Mouse (Mus musculus): ENCODE measurements around the gene Ifna5. TPM values are rescaled to one million over a fixed set of nuclear protein-coding genes. Genes with fewer than 3 reads are reported as not detected.

The Ifna5 gene
- polyA plus RNA-seq, 1 experiment from 2014 or later: not detected

DNA sequence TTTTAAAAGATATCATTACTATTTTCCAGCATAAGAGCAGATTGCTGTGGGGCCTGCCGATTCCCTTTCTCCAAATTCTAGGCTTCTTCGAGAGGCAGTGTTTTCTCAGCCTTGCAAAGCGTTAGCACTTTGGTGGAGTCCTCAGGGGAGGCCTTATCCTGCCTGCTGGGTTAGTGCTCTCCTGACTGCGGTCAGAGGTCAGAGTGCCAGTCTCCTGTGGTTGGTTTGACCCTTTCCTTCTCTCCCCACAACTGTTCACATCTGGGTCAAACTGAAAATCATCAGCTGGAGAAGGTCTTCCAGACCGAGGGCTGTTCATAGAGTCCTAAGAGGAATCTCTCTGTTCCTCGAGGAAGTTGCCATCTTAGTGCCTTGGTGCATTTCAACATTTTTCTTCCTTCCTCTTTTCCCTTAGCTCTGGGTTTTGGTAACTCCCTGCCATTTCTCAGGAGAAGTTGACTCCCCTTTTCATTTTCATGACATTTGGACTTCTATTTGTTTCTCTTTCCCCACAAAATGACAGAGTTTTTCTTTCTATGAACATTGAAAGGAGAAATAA is 29.8 kb downstream of the Ifna5 start:
- H3K9ac ChIP-seq: no peak overlapping the region
- no peaks in the 10 kb centered on the region for H3K9me3 ChIP-seq
- H3K27ac ChIP-seq (replicated peaks): no peak overlapping the region
- H3K4me1 ChIP-seq: peaks cover 8% of the 10 kb centered on the region
- no peak for ATAC-seq (ENCODE audit: extremely low read depth, insufficient number of reproducible peaks, low FRiP score, low TSS enrichment)
- no peaks in the 10 kb centered on the region for H3K36me3 ChIP-seq
- 40% methylated on average over 6 of the region's 6 CpGs for WGBS
- no peak overlapping the region for H3K4me2 ChIP-seq
- no peak overlapping the region for H3K4me3 ChIP-seq
- H3K27me3 ChIP-seq (replicated peaks): peaks cover 44% of the 10 kb centered on the region

DNA sequence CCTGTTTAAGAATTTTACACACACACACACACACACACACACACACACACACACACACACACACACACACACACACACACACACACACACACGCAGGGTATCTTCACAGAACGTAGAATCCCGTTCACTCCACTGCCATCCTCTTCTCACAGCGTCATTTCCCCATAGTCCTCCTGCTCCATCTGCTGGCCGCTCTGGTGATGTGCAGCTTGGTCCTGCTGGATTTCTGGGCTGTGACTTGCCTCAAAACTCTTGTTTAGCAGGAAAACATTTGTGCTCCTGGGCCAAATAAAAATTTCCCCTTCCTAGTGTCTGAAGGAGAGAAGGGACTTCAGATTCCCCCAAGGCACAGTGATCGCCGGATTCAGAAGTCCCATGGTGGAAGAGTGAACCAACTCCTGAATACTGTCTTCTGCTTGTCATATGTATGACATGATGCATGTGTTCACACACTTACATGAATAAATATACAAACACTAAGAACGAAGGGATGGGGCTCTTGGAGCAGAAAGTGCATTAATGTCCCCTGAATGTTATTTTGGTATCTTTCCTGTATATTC is 32.1 kb downstream of the Ifna5 start:
- Histone ChIP-seq H3K27me3 (replicated peaks) (peaks cover 44% of the 10 kb centered on the region), H3K4me2 (peak overlapping the region; percentile 97), H3K9ac (peak overlapping the region; percentile 82), H3K36me3 (no peaks in the 10 kb centered on the region), H3K4me1 (peaks cover 8% of the 10 kb centered on the region), H3K9me3 (no peaks in the 10 kb centered on the region), H3K27ac (replicated peaks) (peak overlapping the region; percentile 54), H3K4me3 (peak overlapping the region; percentile 69)
- ATAC-seq (ENCODE audit: extremely low read depth, insufficient number of reproducible peaks, low FRiP score, low TSS enrichment): no peak
- WGBS: under 1% methylated on average over 8 of the region's 8 CpGs

DNA sequence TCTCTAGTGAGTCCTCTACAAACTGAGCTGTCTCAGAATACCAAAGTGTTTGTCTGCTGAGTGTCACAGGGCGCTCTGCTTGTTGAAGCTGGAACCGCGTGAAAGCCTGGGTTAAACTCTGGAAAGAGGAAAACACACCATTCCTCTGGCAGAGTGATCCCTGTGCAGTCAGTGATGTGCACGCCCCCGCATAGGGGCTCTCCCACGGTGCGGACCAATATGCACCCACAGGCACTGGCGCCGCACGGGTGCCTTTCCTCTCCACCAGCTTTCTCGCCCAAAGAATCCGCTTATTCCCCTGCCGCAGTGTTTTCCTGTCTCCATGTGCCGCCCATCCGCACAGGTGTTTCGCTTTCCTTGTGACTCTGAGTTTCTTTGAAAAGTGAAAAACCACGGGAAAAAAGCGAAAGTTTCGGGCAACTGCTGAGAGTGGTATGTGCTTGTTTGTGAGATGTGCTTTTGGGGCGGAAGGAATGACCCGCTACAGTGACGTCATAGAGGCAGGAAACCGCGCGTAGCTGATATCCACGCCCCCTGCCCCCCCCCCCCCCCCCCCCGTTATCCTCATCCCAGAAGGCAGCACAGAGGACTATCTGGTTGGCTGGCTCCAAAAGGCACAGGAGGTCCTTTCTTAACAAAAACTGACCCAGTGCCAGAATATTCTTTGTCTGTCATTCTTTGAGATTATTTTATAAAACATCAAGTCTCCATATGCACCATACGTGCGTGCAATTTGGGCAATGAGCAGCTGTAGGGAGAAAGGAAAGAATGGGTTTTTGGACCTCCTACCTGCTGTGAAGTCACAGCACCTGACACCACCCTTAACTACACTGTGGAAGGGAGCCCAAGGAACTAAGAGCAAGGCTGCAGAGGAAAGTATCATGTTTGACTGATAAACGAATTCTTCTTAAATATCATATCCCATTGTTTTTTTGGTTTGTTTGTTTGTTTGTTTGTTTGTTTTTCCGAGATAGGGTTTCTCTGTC is 32.9 kb downstream of the Ifna5 start:
- ATAC-seq (ENCODE audit: extremely low read depth, insufficient number of reproducible peaks, low FRiP score, low TSS enrichment): no peak

DNA sequence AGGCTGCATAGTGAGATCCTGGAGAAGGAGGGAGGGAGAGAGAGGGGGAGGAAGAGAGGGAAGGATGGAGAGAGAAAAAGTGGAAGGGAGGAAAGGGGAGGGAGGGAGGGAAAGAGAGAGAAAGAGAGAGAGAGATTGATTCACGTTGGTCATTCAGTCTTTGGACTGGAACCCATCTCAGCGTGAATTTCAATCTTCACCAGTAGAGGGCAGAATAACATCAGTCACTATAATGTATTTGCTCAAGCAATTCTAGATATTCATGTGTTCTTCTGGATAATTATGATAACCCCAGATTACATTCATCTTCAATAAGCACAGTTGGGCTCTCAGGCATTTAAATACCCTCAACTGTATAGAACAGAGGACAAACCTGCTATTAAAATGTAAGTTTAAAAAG is 37.4 kb downstream of the Ifna5 start:
- Histone ChIP-seq H3K36me3 (no peaks in the 10 kb centered on the region), H3K4me2 (no peak overlapping the region), H3K9ac (no peak overlapping the region), H3K27me3 (replicated peaks) (peaks cover 8% of the 10 kb centered on the region), H3K4me3 (no peak overlapping the region), H3K9me3 (no peaks in the 10 kb centered on the region), H3K4me1 (peaks cover 5% of the 10 kb centered on the region), H3K27ac (replicated peaks) (no peak overlapping the region)
- WGBS: 0% methylated on average over 2 of the region's 2 CpGs
- ATAC-seq (ENCODE audit: extremely low read depth, insufficient number of reproducible peaks, low FRiP score, low TSS enrichment): no peak

More for the DNA sequence above, 32.9 kb downstream of the Ifna5 start:
- Histone ChIP-seq H3K9ac (peak overlapping the region; percentile 82), H3K27ac (replicated peaks) (peak overlapping the region; percentile 54), H3K9me3 (no peaks in the 10 kb centered on the region), H3K4me2 (peak overlapping the region; percentile 97), H3K4me1 (peaks cover 8% of the 10 kb centered on the region), H3K27me3 (replicated peaks) (peaks cover 36% of the 10 kb centered on the region), H3K36me3 (no peaks in the 10 kb centered on the region), H3K4me3 (peak overlapping the region; percentile 69)
- WGBS: 7% methylated on average over 31 of the region's 31 CpGs

DNA sequence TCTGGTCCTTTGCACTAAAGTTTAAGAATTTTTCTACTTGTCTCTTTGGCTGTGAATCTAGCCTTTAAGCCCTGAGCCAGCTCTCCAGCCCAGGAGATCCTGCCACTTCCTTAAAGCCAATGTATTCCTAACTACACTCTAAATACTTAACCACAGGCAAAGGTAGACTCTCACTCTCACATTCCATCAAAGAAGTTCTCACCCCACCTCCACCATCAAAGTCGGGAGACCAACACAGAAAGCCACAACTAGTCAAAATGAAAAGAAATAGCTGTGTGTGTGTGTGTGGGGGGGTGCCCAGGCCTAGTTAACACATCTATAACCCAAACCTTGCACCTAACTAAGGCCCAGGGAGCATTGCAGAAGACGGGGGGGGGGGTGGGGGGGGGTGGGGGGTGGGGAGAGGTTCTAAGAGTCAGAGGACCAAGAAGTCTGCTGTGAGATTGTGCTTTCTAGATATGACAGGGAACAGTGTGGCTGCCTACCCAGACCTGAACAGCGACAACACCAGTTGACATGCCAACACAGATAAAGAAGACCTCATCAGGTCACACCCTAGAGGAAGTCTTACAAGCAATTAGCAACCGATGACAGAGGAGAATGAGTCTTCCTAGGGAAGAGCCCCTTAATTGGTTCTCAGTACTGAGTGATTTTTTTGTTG is 40.2 kb downstream of the Ifna5 start:
- no peak overlapping the region for H3K9ac ChIP-seq
- H3K27ac ChIP-seq (replicated peaks): no peak overlapping the region
- H3K27me3 ChIP-seq (replicated peaks): peaks cover 8% of the 10 kb centered on the region
- no peaks in the 10 kb centered on the region for H3K4me1 ChIP-seq
- H3K36me3 ChIP-seq: no peaks in the 10 kb centered on the region
- no peak overlapping the region for H3K4me3 ChIP-seq
- H3K4me2 ChIP-seq: no peak overlapping the region
- no peak for ATAC-seq (ENCODE audit: extremely low read depth, insufficient number of reproducible peaks, low FRiP score, low TSS enrichment)
- H3K9me3 ChIP-seq: no peaks in the 10 kb centered on the region
- 31% methylated on average over 4 of the region's 4 CpGs for WGBS

DNA sequence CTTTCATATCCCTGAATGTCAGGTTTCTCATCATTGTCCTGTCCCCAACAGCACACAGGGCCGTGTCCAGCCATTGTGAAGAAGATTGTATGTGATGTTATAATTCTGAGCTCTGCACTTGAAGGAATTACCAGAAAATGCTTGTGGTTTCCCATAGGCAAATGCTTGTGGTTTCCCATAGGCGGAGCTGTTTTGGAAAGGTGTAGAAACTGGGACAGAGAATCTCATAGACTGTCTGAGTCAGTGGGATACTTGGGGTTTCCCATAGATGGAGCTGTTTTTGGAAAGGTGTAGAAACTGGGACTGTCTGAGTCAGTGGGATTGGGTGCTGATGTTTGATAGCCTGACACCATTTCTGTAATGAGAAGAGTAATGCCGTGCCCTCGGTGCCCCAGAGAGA is 41.2 kb downstream of the Ifna5 start:
- WGBS: 80% methylated on average over 4 of the region's 4 CpGs
- Histone ChIP-seq H3K36me3 (no peaks in the 10 kb centered on the region), H3K27me3 (replicated peaks) (peaks cover 4% of the 10 kb centered on the region), H3K4me1 (no peaks in the 10 kb centered on the region), H3K9ac (no peak overlapping the region), H3K4me3 (no peak overlapping the region), H3K9me3 (no peaks in the 10 kb centered on the region), H3K27ac (replicated peaks) (no peak overlapping the region), H3K4me2 (no peak overlapping the region)
- no peak for ATAC-seq (ENCODE audit: extremely low read depth, insufficient number of reproducible peaks, low FRiP score, low TSS enrichment)

DNA sequence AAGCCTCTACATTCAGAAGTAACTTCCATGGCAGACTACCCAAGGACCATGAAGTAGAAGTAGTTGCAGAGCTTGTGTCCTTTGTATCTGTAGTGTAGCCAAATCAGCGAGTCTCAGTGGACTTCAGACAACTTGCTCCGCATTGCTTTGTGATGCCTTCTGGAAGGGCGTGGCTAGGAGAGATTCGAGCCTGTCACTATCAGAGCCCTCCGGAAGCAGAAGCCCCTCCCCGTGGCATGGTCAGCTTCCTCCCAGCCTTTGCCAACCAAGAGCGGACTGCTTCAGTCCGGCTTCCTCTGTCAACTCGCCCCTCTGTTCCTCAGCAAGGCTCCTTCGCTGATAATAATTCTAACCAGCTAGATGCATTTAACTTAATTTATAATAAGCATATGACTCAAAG is 42.9 kb downstream of the Ifna5 start:
- Histone ChIP-seq H3K4me3 (no peak overlapping the region), H3K27me3 (replicated peaks) (peaks cover 2% of the 10 kb centered on the region; the same call in 1 of the 2 replicates), H3K4me2 (0 out of 2 replicates have a peak overlapping the region, but pooled peaks have one; percentile 0), H3K9me3 (no peaks in the 10 kb centered on the region), H3K9ac (no peak overlapping the region), H3K27ac (replicated peaks) (no peak overlapping the region), H3K36me3 (no peaks in the 10 kb centered on the region), H3K4me1 (no peaks in the 10 kb centered on the region)
- no peak for ATAC-seq (ENCODE audit: extremely low read depth, insufficient number of reproducible peaks, low FRiP score, low TSS enrichment)
- 31% methylated on average over 10 of the region's 10 CpGs for WGBS

DNA sequence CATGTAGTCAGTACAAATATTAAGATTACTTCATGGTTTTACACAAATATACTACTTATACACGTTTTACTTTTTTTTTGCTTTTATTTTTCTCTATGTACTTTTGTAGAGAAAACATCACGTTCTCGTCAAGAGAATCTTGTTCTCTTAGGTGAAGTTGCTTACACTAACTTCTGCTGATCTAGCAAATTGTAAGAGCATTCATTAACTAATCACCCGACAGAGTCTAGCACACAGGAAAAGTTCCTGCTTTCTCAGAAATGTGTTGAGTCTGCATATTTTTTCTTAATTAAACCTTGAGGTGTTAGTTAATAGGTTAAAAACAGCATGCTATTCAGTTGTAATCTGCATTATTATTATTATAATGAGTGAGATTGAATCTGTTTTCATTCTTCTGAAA is 43.4 kb downstream of the Ifna5 start:
- Histone ChIP-seq H3K27ac (replicated peaks) (no peak overlapping the region), H3K4me3 (no peak overlapping the region), H3K9ac (no peak overlapping the region), H3K4me1 (no peaks in the 10 kb centered on the region), H3K9me3 (no peaks in the 10 kb centered on the region), H3K27me3 (replicated peaks) (peaks cover 2% of the 10 kb centered on the region; the same call in 1 of the 2 replicates), H3K36me3 (no peaks in the 10 kb centered on the region), H3K4me2 (no peak overlapping the region)
- 60% methylated on average over 4 of the region's 4 CpGs for WGBS
- no peak for ATAC-seq (ENCODE audit: extremely low read depth, insufficient number of reproducible peaks, low FRiP score, low TSS enrichment)

DNA sequence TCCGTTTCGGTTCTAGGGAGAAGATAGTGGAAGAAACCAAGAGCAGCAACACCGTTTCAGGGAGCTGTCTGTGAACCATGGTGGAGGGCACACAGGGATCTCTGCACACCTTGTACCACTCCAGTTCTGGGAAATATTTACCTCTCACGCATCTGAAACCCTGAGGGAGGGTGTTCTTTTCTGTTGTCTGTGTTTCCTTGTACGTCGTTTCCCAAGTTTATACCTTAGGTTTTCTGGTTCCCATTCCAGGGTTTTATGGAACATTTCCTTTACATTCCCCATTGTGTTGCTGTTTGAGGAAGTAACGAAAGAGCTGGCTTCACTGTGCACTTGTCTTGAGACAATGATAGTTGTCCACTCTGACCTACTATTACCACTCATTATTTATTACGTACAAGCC is 44.8 kb downstream of the Ifna5 start, which contains the start of gene Ifne:
Gene Ifne (minus strand): TSS at position 101 of the 400 bp plus-strand sequence.
- WGBS: 81% methylated on average over 8 of the region's 8 CpGs
- H3K4me3 ChIP-seq: no peak within 1 kb of the TSS
- no peaks in the 10 kb centered on the region for H3K36me3 ChIP-seq
- H3K9ac ChIP-seq: no peak within 1 kb of the TSS
- no peaks in the 10 kb centered on the region for H3K4me1 ChIP-seq
- H3K27ac ChIP-seq (replicated peaks): no peak within 1 kb of the TSS
- ATAC-seq (ENCODE audit: extremely low read depth, insufficient number of reproducible peaks, low FRiP score, low TSS enrichment): no peak
- no peaks in the 10 kb centered on the region for H3K27me3 ChIP-seq (replicated peaks)
- H3K4me2 ChIP-seq: no peak within 1 kb of the TSS
- no peaks in the 10 kb centered on the region for H3K9me3 ChIP-seq
